Mouse (Mus musculus) adrenal gland, postnatal 4 days (tissue): ENCODE results near the gene Rpl5. TPM values are rescaled to one million over a fixed set of nuclear protein-coding genes. Genes with fewer than 3 reads are reported as not detected.
"Not testable (repeated sequence)": the region's sequence is repeated elsewhere in the genome, so short reads cannot be mapped to it uniquely, and the experiment has no call there.

Experiments
- DNase-seq, 2 experiments: peaks; one replicate each; pipeline ENCODE4 v3.0.0; 2021 to 2022; ENCODE audit warnings: low spot score in 2 of 2, mixed read lengths in 2 of 2
- total RNA-seq, 2 experiments: library from RNA; stranded (reverse); gene quantifications; 2 replicates each; pipeline ENCODE4 v1.2.3; 2021

Rpl5 gene
- total RNA-seq, 2 experiments from 2014 or later = 110 to 113 TPM

GRCm38 (mm10) chr5:107894676-107895075 is 5.6 kb upstream of the Rpl5 start:
- DNase-seq = no peak

GRCm38 (mm10) chr5:107896265-107896664 is 4.0 kb upstream of the Rpl5 start:
- no peak for DNase-seq

GRCm38 (mm10) chr5:107901014-107901615 is 813 bp downstream of the Rpl5 start:
- peak in 1 of 2 experiments; percentile 4 for DNase-seq

- DNase-seq = no peak
Measured at GRCm38 (mm10) chr5:107904325-107904724, 4.0 kb downstream of the Rpl5 start.

GRCm38 (mm10) chr5:107908514-107909110 is 8.3 kb downstream of the Rpl5 start:
- no peak for DNase-seq

- no peak for DNase-seq
Measured at GRCm38 (mm10) chr5:107909668-107910067, 9.4 kb downstream of the Rpl5 start.

GRCm38 (mm10) chr5:107910084-107910616 is 9.8 kb downstream of the Rpl5 start:
- no peak for DNase-seq

GRCm38 (mm10) chr5:107911012-107911411 is 10.7 kb downstream of the Rpl5 start:
- DNase-seq = no peak

- no peak for DNase-seq
Measured at GRCm38 (mm10) chr5:107915280-107915679, 15.0 kb downstream of the Rpl5 start.

- DNase-seq = no peak
Measured at GRCm38 (mm10) chr5:107921400-107922252, 21.3 kb downstream of the Rpl5 start.

GRCm38 (mm10) chr5:107922836-107923235 is 22.5 kb downstream of the Rpl5 start:
- DNase-seq = no peak

- DNase-seq = no peak
Measured at GRCm38 (mm10) chr5:107924564-107924963, 24.3 kb downstream of the Rpl5 start.

GRCm38 (mm10) chr5:107926550-107927249 is 26.4 kb downstream of the Rpl5 start:
- no peak for DNase-seq

GRCm38 (mm10) chr5:107932556-107932955 is 32.3 kb downstream of the Rpl5 start:
- DNase-seq = no peak

- DNase-seq = no peak
Measured at GRCm38 (mm10) chr5:107933202-107933974, 33.1 kb downstream of the Rpl5 start.

- DNase-seq = no peak
Measured at GRCm38 (mm10) chr5:107934770-107935543, 34.7 kb downstream of the Rpl5 start.

GRCm38 (mm10) chr5:107936625-107937389 is 36.5 kb downstream of the Rpl5 start:
- DNase-seq = no peak

GRCm38 (mm10) chr5:107938483-107938882 is 38.2 kb downstream of the Rpl5 start:
- not testable (repeated sequence) for DNase-seq

GRCm38 (mm10) chr5:107938886-107939285 is 38.6 kb downstream of the Rpl5 start:
- DNase-seq = no peak
